Mouse (Mus musculus) hindbrain, embryonic 11.5 days (tissue): Measurements from ENCODE around the gene Klrb1a. TPM values are rescaled to one million over a fixed set of nuclear protein-coding genes. Genes with fewer than 3 reads are reported as not detected.

Experiments
- polyA plus RNA-seq: library from polyadenylated mRNA; unstranded; fragments of >200 nt; fragmentation: Nextera tagmentation; extraction: Ambion mirVana; gene quantifications from 2 replicates; pipeline ENCODE4 v1.2.1, GENCODE M21; 2014

Klrb1a gene
- polyA plus RNA-seq, 1 experiment from 2014 or later = not detected

Other genes starting within 250 kb of the Klrb1a start
- gene Tex52, start 248.1 kb downstream of the Klrb1a start, polyA plus RNA-seq = 0.40 and 0.42 TPM in 2 replicates
- gene Gm44596, start 248.0 kb downstream of the Klrb1a start, polyA plus RNA-seq = not detected in 2 replicates
- gene Nrip2, start 224.2 kb downstream of the Klrb1a start, polyA plus RNA-seq = 2.4 and 3.1 TPM in 2 replicates
- 28.4 and 32.2 TPM in 2 replicates for gene Itfg2, start 198.6 kb downstream of the Klrb1a start, polyA plus RNA-seq
- 434 and 533 TPM in 2 replicates for gene Fkbp4, start 184.9 kb downstream of the Klrb1a start, polyA plus RNA-seq
- gene Pzp, start 96.8 kb downstream of the Klrb1a start, polyA plus RNA-seq = not detected in 2 replicates
- not detected in 2 replicates for gene A2ml1, start 41.9 kb downstream of the Klrb1a start, polyA plus RNA-seq
- gene Clec2h, start 38.9 kb upstream of the Klrb1a start, polyA plus RNA-seq = not detected in 2 replicates
- gene Klrb1, start 99.5 kb upstream of the Klrb1a start, polyA plus RNA-seq = not detected in 2 replicates
- 0.06 TPM in 1 of 2 replicates, not detected in the other for gene Klrb1c, start 165.7 kb upstream of the Klrb1a start, polyA plus RNA-seq
- not detected in 2 replicates for gene Gm44511, start 202.8 kb upstream of the Klrb1a start, polyA plus RNA-seq
- not detected in 2 replicates for gene Klrb1b, start 202.8 kb upstream of the Klrb1a start, polyA plus RNA-seq